Mouse (Mus musculus): ENCODE results near the gene Mark3. TPM values are rescaled to one million over a fixed set of nuclear protein-coding genes. Genes with fewer than 3 reads are reported as not detected.
"Not testable (repeated sequence)": the region's sequence is repeated elsewhere in the genome, so short reads cannot be mapped to it uniquely, and the experiment has no call there.

Gene Mark3
- polyA plus RNA-seq, 1 experiment from 2014 or later: 25.8 TPM

DNA sequence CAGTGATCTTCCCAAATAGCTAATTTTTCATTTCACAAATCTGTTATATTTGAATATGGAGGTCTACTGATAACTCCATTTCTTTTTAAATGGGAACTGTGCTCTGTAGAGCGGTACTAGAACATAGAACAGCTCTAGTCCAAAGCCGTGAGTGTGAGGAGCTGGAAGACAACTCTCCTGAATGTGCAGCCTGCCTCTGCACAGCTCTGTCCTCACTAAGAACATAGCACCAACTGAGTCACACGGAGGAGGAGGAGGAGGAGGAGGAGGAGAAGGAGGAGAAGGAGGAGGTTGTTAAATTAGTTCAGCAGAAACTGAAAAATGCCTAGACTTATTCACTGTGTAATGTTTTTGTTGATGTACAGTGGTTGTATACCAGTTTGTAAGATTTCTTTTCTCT, 78.6 kb downstream of the Mark3 start:
- no peak overlapping the region for H3K4me2 ChIP-seq
- peaks cover 50% of the 10 kb centered on the region for H3K36me3 ChIP-seq
- no peak overlapping the region for H3K27ac ChIP-seq
- H3K4me3 ChIP-seq: no peak overlapping the region
- H3K9ac ChIP-seq: no peak overlapping the region
- H3K27me3 ChIP-seq: no peaks in the 10 kb centered on the region
- H3K4me1 ChIP-seq (replicated peaks): 0 out of 2 replicates have a peak, but pooled peaks cover 2% of the 10 kb centered on the region
- 85% methylated on average over 3 of the region's 3 CpGs for WGBS
- no peaks in the 10 kb centered on the region for H3K9me3 ChIP-seq (replicated peaks)
- no peak for ATAC-seq (replicated peaks; ENCODE audit: insufficient number of reproducible peaks, insufficient read depth, low FRiP score, low read depth)

DNA sequence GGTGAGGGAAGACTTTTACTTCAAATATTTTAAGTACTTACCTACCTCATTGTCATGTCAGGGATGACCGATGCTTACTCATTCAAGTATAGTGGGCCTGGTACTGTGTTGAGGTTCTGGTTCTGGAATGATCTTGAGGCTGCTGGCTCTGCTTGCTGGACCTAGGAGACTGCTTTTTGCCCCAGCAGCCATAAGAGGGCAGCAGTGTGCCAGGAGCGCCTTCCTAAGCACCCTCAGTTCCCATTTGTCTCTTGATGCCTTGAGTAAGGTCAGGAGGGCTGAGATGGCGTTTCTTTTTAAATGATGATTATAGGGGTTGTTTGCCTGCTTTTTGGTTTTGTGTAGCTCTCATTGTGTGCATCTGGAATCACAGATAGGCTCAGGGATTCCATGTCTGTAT, 79.1 kb downstream of the Mark3 start:
- ATAC-seq (replicated peaks; ENCODE audit: insufficient number of reproducible peaks, insufficient read depth, low FRiP score, low read depth): no peak
- WGBS: 34% methylated on average over 3 of the region's 3 CpGs
- Histone ChIP-seq H3K36me3 (peaks cover 47% of the 10 kb centered on the region), H3K9ac (no peak overlapping the region), H3K9me3 (replicated peaks) (no peaks in the 10 kb centered on the region), H3K27me3 (no peaks in the 10 kb centered on the region), H3K27ac (no peak overlapping the region), H3K4me3 (no peak overlapping the region), H3K4me2 (no peak overlapping the region), H3K4me1 (replicated peaks) (no peaks in the 10 kb centered on the region)

DNA sequence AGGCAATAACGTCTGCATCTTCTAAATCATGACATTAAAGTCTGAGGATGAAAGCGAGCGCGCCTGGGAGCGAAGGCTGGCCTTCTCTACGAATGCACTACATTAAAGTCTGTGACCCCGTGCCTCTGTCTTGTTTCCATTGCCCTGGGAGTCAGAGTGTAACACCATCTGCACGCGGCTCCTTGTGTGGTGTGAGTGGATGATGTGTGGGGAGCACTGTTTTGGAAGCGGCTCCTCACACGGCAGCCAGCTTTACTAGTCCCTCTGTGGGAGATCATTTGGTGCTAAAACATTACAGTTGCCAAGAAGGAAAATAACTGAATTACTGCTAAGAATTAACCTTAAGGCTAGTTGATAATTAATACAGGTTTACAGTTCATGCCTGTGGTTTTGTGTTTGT, 81.4 kb downstream of the Mark3 start:
- peaks cover 32% of the 10 kb centered on the region for H3K36me3 ChIP-seq

DNA sequence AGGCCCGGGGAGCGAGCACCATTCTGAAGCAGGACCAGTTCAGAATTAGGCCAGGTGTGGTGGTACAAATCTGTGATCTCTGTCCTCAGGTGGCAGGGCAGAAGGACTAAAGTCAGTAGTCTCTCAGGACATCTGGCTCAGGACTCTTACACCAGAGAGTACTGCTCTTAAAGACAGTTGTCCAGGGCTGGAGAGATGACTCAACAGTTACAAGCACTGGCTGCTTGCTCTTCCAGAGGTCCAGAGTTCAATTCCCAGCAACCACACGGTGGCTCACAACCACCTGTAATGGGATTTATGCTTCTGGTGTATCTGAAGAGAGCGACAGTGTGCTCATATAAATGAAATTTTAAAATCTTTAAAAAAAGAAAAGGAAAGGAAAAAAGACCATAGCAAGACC, 85.0 kb downstream of the Mark3 start:
- Histone ChIP-seq H3K36me3 (peaks cover 20% of the 10 kb centered on the region), H3K27ac (no peak overlapping the region), H3K4me3 (no peak overlapping the region), H3K9me3 (replicated peaks) (no peaks in the 10 kb centered on the region), H3K9ac (no peak overlapping the region), H3K27me3 (no peaks in the 10 kb centered on the region), H3K4me1 (replicated peaks) (peaks cover 11% of the 10 kb centered on the region), H3K4me2 (no peak overlapping the region)
- 89% methylated on average over 4 of the region's 4 CpGs for WGBS
- no peak for ATAC-seq (replicated peaks; ENCODE audit: insufficient number of reproducible peaks, insufficient read depth, low FRiP score, low read depth)

More for the DNA sequence above, 81.4 kb downstream of the Mark3 start:
- Histone ChIP-seq H3K9ac (no peak overlapping the region), H3K27me3 (no peaks in the 10 kb centered on the region), H3K4me3 (no peak overlapping the region), H3K9me3 (replicated peaks) (no peaks in the 10 kb centered on the region), H3K4me1 (replicated peaks) (no peaks in the 10 kb centered on the region), H3K27ac (no peak overlapping the region), H3K4me2 (no peak overlapping the region)
- ATAC-seq (replicated peaks; ENCODE audit: insufficient number of reproducible peaks, insufficient read depth, low FRiP score, low read depth): no peak
- 91% methylated on average over 11 of the region's 11 CpGs for WGBS

DNA sequence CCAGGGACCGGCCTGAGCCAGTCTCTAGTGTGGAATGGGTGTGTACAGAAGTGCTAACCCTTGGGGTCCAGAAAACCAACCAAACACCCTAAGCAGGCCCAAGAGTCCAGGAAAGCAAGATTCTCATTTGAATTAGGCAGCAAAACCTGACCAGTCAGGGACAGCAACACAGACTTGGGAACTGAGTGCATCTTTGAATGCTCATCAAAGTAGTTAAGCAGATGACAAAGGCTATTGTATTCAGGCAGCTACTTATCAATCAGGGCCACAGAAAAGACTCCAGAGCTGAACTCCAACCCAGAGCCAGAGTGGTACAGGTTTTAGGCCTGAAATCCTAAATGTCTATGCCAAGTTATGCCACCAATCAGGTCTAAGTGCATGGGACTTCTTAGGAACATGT, 86.3 kb downstream of the Mark3 start:
- Histone ChIP-seq H3K4me3 (no peak overlapping the region), H3K4me1 (replicated peaks) (peaks cover 19% of the 10 kb centered on the region), H3K9me3 (replicated peaks) (no peaks in the 10 kb centered on the region), H3K36me3 (peaks cover 9% of the 10 kb centered on the region), H3K9ac (no peak overlapping the region), H3K4me2 (no peak overlapping the region), H3K27me3 (no peaks in the 10 kb centered on the region), H3K27ac (no peak overlapping the region)
- WGBS: 92% methylated on average over 1 of the region's 1 CpGs
- no peak for ATAC-seq (replicated peaks; ENCODE audit: insufficient number of reproducible peaks, insufficient read depth, low FRiP score, low read depth)

DNA sequence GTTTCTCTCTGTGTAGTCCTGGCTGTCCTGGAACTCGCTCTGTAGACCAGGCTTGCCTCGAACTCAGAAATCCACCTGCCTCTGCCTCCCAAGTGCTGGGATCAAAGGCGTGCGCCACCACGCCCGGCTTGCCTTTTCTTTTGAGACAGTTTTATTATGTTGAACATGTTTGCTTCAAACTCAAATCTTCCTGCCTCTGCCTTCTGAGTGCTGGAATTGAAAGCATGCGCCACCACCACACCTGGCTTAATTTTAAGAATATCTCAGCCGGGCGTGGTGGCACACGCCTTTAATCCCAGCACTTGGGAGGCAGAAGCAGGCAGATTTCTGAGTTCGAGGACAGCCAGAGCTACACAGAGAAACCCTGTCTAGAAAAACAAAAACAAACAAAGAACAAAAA, 87.2 kb downstream of the Mark3 start:
- H3K9ac ChIP-seq; H3K27me3 ChIP-seq; ATAC-seq (replicated peaks; ENCODE audit: insufficient number of reproducible peaks, insufficient read depth, low FRiP score, low read depth); H3K36me3 ChIP-seq; H3K4me3 ChIP-seq; H3K4me2 ChIP-seq; H3K9me3 ChIP-seq (replicated peaks); H3K27ac ChIP-seq: not testable (repeated sequence)
- 98% methylated on average over 11 of the region's 11 CpGs for WGBS
- H3K4me1 ChIP-seq (replicated peaks): peaks cover 28% of the 10 kb centered on the region

DNA sequence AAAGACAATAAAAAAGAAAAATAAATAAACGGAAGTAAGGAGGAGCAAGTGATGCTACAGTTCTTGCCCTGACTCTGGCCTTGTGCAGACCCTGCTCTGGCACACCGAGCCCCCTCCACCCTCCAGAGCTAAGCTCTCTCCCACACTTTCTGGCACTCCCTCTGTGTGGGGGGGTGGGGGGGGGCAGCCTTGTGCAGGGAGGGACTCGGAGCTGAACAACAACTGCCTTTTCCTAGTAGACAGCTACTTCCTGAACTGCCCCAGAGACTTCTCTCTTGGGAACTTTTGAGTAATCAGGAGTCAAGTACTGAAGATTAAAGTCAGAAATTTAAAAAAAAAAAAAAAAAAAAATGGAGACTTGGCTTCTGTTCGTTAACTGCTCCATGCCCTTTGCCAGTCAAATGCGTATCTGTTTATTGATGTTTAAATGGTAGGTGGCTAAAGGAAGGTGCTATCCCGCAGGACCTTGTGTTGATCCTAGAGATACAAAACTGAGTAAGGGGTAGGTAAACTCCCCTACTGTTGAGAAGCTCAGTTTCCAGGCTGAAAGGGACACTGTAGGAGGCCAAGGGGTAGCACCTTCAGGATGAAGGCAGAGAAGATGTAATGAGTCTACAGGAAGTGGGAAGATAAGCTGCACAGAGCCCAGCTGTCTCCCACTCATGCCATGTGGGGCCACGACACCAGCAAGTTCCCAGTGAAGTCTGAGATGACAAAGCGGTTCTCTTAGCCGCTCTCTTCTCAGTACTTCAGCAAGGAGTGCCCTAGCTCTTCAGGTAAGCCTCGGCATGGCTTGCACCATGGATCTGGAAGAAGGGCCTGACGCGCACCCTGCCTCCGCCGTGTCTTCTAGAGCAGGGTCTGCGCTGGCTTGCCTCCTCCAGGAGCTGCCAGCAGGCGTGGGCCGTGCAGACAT, 89.2 kb downstream of the Mark3 start:
- Histone ChIP-seq H3K27ac (peak overlapping the region; percentile 74), H3K4me3 (no peak overlapping the region), H3K9ac (no peak overlapping the region), H3K27me3 (no peaks in the 10 kb centered on the region), H3K4me2 (peak overlapping the region; percentile 10; the same call in 1 of the 2 replicates), H3K4me1 (replicated peaks) (peaks cover 31% of the 10 kb centered on the region), H3K9me3 (replicated peaks) (no peaks in the 10 kb centered on the region), H3K36me3 (no peaks in the 10 kb centered on the region; the same call in 1 of the 2 replicates)
- ATAC-seq (replicated peaks; ENCODE audit: insufficient number of reproducible peaks, insufficient read depth, low FRiP score, low read depth): no peak
- WGBS: 48% methylated on average over 17 of the region's 17 CpGs

DNA sequence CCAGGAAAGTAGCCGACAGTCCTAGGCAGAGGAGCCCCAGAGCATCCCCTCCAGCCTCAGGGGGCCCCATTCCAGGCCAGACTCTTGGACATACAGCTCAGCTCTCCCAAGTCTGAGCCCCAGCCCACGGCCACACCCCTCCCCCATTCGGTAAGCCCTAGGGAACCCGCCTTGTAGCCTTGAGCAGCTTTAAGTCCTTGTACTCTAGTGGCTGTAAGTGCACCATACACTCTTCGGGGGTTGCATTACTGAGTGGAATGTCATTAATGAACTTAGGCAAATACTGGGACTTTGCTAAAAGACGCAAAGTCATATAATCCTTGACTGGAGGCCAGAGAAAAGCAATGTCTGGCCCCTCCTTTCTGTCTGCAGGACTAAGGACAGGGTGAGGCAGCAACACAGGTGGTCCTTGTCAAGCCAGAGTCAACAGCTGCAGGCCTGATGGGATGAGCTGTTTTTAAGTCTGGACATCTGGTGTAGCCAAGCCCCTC, 89.9 kb downstream of the Mark3 start:
- peak overlapping the region; percentile 10; the same call in 1 of the 2 replicates for H3K4me2 ChIP-seq
- H3K36me3 ChIP-seq: no peaks in the 10 kb centered on the region; the same call in 1 of the 2 replicates
- H3K9me3 ChIP-seq (replicated peaks): no peaks in the 10 kb centered on the region
- H3K27me3 ChIP-seq: no peaks in the 10 kb centered on the region
- no peak overlapping the region for H3K4me3 ChIP-seq
- H3K27ac ChIP-seq: peak overlapping the region; percentile 74
- ATAC-seq (replicated peaks; ENCODE audit: insufficient number of reproducible peaks, insufficient read depth, low FRiP score, low read depth): peak; percentile 37; the same call in 1 of the 2 replicates
- WGBS: 42% methylated on average over 6 of the region's 6 CpGs
- H3K4me1 ChIP-seq (replicated peaks): peaks cover 38% of the 10 kb centered on the region
- no peak overlapping the region for H3K9ac ChIP-seq

DNA sequence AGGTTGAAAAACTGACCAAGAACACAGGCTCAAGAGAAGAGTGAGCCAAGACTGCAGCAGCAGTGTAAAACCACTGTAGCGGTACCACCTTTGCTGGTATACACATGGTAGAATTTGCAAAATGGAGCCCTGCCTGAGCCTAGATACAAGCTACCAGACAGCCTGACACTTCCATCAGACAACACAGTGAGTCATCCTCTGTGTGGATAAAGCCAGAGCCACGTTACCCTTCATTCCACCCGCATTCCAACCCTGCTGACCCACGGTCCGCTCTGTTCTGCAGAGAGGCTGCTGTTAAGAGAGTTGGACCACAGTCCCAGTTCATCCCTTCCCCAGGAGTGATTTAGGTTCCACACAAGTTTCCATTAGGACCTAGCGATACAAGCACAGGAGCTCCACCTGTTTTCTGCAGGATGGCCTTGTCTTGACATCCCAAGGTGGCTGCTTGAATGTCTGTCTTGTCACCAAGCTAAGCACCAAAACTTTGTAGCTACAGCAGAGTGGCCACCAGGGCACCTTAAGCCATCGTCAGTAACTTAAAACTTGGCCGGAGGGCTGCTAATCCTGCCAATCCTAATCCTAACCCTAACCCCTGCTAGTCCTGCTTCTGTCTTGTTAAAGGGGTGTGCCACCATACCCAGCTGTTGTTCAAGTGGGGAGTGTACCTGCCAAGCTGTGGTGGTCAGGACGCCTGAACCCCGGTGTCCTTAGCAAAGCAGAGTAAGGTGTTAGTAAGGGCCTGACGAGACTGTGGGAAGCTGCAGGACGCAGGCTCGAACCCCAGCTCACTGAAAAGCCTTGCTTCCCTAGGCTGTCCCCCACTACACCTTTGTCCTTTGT, 90.9 kb downstream of the Mark3 start:
- no peak overlapping the region for H3K4me3 ChIP-seq
- H3K27me3 ChIP-seq: no peaks in the 10 kb centered on the region
- no peak overlapping the region for H3K4me2 ChIP-seq
- peak overlapping the region; percentile 74 for H3K27ac ChIP-seq
- WGBS: 58% methylated on average over 13 of the region's 13 CpGs
- H3K9ac ChIP-seq: no peak overlapping the region
- H3K4me1 ChIP-seq (replicated peaks): peaks cover 47% of the 10 kb centered on the region
- no peaks in the 10 kb centered on the region for H3K9me3 ChIP-seq (replicated peaks)
- H3K36me3 ChIP-seq: peaks cover 3% of the 10 kb centered on the region; the same call in 1 of the 2 replicates
- no peak for ATAC-seq (replicated peaks; ENCODE audit: insufficient number of reproducible peaks, insufficient read depth, low FRiP score, low read depth)

DNA sequence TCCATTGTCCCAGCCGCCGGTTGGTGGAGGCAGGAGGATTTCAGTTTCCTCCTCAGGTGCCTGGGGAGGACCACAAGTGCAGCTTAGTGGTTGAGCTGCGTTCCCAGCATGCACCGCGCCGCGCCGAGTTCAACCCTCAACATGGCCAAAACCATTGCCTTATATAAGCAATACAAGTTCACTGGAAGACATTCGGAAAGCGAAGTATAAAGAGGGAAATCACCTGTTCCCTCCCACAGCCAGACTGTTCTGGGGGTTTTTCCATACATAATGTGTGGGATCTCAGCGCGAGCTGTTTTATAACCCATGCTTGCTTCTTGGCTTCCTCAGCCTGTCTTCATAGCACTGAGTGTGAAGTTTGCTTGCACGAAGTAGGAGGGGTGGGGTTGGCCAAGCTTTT, 92.1 kb downstream of the Mark3 start:
- ATAC-seq (replicated peaks; ENCODE audit: insufficient number of reproducible peaks, insufficient read depth, low FRiP score, low read depth): no peak
- Histone ChIP-seq H3K27me3 (no peaks in the 10 kb centered on the region), H3K27ac (peak overlapping the region; percentile 74), H3K4me1 (replicated peaks) (peaks cover 58% of the 10 kb centered on the region), H3K4me2 (no peak overlapping the region), H3K9me3 (replicated peaks) (no peaks in the 10 kb centered on the region), H3K36me3 (peaks cover 3% of the 10 kb centered on the region; the same call in 1 of the 2 replicates), H3K9ac (no peak overlapping the region), H3K4me3 (no peak overlapping the region)
- WGBS: 74% methylated on average over 13 of the region's 13 CpGs

DNA sequence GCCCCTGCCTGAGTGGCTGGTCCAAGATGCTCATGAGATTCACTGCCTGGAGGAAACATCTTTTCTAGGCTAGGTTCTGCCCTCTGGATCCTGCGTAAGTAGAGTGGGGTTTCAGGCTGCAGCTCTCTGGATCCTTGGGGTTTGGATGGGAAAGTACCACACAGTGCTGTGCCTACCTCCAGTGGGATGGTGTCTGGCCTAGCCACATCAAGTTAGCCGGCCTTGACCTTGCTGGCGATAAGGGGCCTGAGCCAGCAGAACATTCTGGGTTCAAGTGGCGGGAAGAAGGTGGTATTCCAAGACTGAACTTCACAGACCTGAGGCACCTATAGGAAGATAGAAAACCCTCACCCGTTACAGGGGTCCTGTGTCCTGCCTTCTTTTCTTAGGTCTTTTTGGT, 93.1 kb downstream of the Mark3 start:
- no peak overlapping the region for H3K27ac ChIP-seq
- WGBS: 84% methylated on average over 5 of the region's 5 CpGs

More for the DNA sequence above, 93.1 kb downstream of the Mark3 start:
- H3K9me3 ChIP-seq (replicated peaks): no peaks in the 10 kb centered on the region
- peaks cover 66% of the 10 kb centered on the region for H3K4me1 ChIP-seq (replicated peaks)
- peaks cover 1% of the 10 kb centered on the region for H3K27me3 ChIP-seq
- ATAC-seq (replicated peaks; ENCODE audit: insufficient number of reproducible peaks, insufficient read depth, low FRiP score, low read depth): no peak
- H3K36me3 ChIP-seq: 0 out of 2 replicates have a peak, but pooled peaks cover 3% of the 10 kb centered on the region
- no peak overlapping the region for H3K4me3 ChIP-seq
- H3K4me2 ChIP-seq: no peak overlapping the region
- H3K9ac ChIP-seq: no peak overlapping the region
